ENCODE assay signal across 9 mouse cellular contexts in genomic region chr9:62847694-62848093, GRCm38 (mm10). TPM values are rescaled to one million over a fixed set of nuclear protein-coding genes. Genes with fewer than 3 reads are reported as not detected.
DNase-seq lines count a peak whose midpoint lies in the region; ATAC-seq and TF ChIP-seq lines count a peak whose summit lies in the region.
"Had no signal": no experiment of that assay in that cellular context is flagged by ENCODE, and none has a peak within 500 bp of the region (broad histone marks: within the 10 kb centered on the region; RNA-seq: fewer than 3 reads in every experiment).

No protein-coding gene starts in this region.

- peak; percentile 94 for TF ChIP-seq CTCF in G1E (IDR thresholded peaks at IDR 0.05; ENCODE audit: low read depth, low read length)
- peak; percentile 99 for TF ChIP-seq CTCF in forebrain, postnatal 0 days (IDR thresholded peaks at IDR 0.05; ENCODE audit: low read depth)

- H3K9me3 ChIP-seq in G1E (replicated peaks) = no peaks in the 10 kb centered on the region
- no peaks in the 10 kb centered on the region for H3K9me3 ChIP-seq in forebrain, postnatal 0 days (ENCODE audit: low read length)
- no peaks in the 10 kb centered on the region for H3K9me3 ChIP-seq in lung, embryonic 15.5 days
- H3K9me3 ChIP-seq: limb, embryonic 12.5 days had no signal

- H3K4me2 ChIP-seq in forebrain, postnatal 0 days (ENCODE audit: low read depth) = no peak overlapping the region
- H3K4me2 ChIP-seq in lung, embryonic 15.5 days = no peak overlapping the region
- H3K4me2 ChIP-seq: limb, embryonic 12.5 days had no signal

- no peak overlapping the region for H3K27ac ChIP-seq in forebrain, postnatal 0 days (ENCODE audit: low read depth, low read length)
- 0 out of 2 replicates have a peak overlapping the region, but pooled peaks have one; percentile 37 for H3K27ac ChIP-seq in lung, embryonic 15.5 days
- H3K27ac ChIP-seq: limb, embryonic 12.5 days had no signal

- peaks cover 93% of the 10 kb centered on the region for H3K36me3 ChIP-seq in G1E (replicated peaks)
- H3K36me3 ChIP-seq in forebrain, postnatal 0 days (ENCODE audit: insufficient read depth) = no peaks in the 10 kb centered on the region
- peaks cover 11% of the 10 kb centered on the region; the same call in 1 of the 2 replicates for H3K36me3 ChIP-seq in lung, embryonic 15.5 days

- H3K9ac ChIP-seq in forebrain, postnatal 0 days = no peak overlapping the region
- no peak overlapping the region for H3K9ac ChIP-seq in lung, embryonic 15.5 days
- H3K9ac ChIP-seq: limb, embryonic 12.5 days had no signal

- 0 out of 2 replicates have a peak, but pooled peaks have one; percentile 15 for ATAC-seq in G1E (ENCODE audit: extremely low read depth, insufficient number of reproducible peaks, low FRiP score, poor library complexity, severe bottlenecking)
- ATAC-seq in forebrain, postnatal 0 days = peak; percentile 80
- ATAC-seq in lung, embryonic 15.5 days (ENCODE audit: borderline replicate concordance, extremely low read depth, low FRiP score, low TSS enrichment) = peak; percentile 67; the same call in 1 of the 2 replicates

- no peaks in the 10 kb centered on the region for H3K27me3 ChIP-seq in G1E (ENCODE audit: insufficient read depth, low read length)
- H3K27me3 ChIP-seq in forebrain, postnatal 0 days (ENCODE audit: insufficient read depth, low read length) = no peaks in the 10 kb centered on the region
- H3K27me3 ChIP-seq in lung, embryonic 15.5 days = no peaks in the 10 kb centered on the region
- H3K27me3 ChIP-seq: limb, embryonic 12.5 days had no signal

- DNase-seq in G1E (ENCODE audit: low spot score) = peak; percentile 73
- DNase-seq in cerebellum, adult 11 months = peak; percentile 77
- peak; percentile 90 for DNase-seq in forebrain, postnatal 0 days
- DNase-seq in heart, postnatal 4 days = peak; percentile 95
- DNase-seq in layer of hippocampus, adult 8-10 months (ENCODE audit: low spot score in 2 of 2) = peak; percentile 74 to 91
- DNase-seq in ovary, postnatal 36 days (ENCODE audit: low spot score) = peak; percentile 81
- DNase-seq in thymus, postnatal 14 days = peak; percentile 90

- no peak overlapping the region for H3K4me3 ChIP-seq in G1E (ENCODE audit: low read depth, low read length)
- H3K4me3 ChIP-seq in forebrain, postnatal 0 days (ENCODE audit: low read depth, low read length) = no peak overlapping the region
- no peak overlapping the region for H3K4me3 ChIP-seq in lung, embryonic 15.5 days
- H3K4me3 ChIP-seq: limb, embryonic 12.5 days had no signal

- 2% methylated on average over 3 of the region's 3 CpGs for WGBS in forebrain, postnatal 0 days
- WGBS in lung, embryonic 15.5 days = 2% methylated on average over 3 of the region's 3 CpGs

- H3K4me1 ChIP-seq in G1E (ENCODE audit: insufficient read depth, low read depth, low read length) = peaks cover 28% of the 10 kb centered on the region
- H3K4me1 ChIP-seq in forebrain, postnatal 0 days (ENCODE audit: insufficient read depth) = no peaks in the 10 kb centered on the region
- peaks cover 13% of the 10 kb centered on the region for H3K4me1 ChIP-seq in lung, embryonic 15.5 days

RNA-seq across cellular contexts. Expression of gene Cln6, which starts 9.1 kb away (rescaled TPM):
- total RNA-seq in G1E (2014; fragmentation: Nextera tagmentation) (69.9 and 72.8 TPM in 2 replicates), G1E (2017) (32.5 and 34.9 TPM in 2 replicates)
- 31.7 and 37.0 TPM in 2 replicates for polyA plus RNA-seq in G1E (2012)
- 9.2 and 9.7 TPM in 2 replicates for total RNA-seq in forebrain, postnatal 0 days (2014; rRNA removed)
- polyA plus RNA-seq in forebrain, postnatal 0 days (2015; fragmentation: Nextera tagmentation; extraction: Ambion mirVana) = 5.6 and 6.8 TPM in 2 replicates
- total RNA-seq in heart, postnatal 4 days (2021) = 10 to 100 TPM; 25.1 to 31.4 TPM
- 10 to 100 TPM; 10.2 to 16.0 (median 14.8) TPM for total RNA-seq in layer of hippocampus, adult 8-10 months (2022)
- polyA plus RNA-seq in lung, embryonic 15.5 days (2015; fragmentation: Nextera tagmentation; extraction: Ambion mirVana) = 19.6 and 22.4 TPM in 2 replicates

RNA-seq across cellular contexts. Expression of gene Calml4, which starts 10.2 kb away (rescaled TPM):
- not detected in 2 replicates for total RNA-seq in G1E (2014; fragmentation: Nextera tagmentation)
- 0.11 TPM in 1 of 2 replicates, not detected in the other for total RNA-seq in G1E (2017)
- polyA plus RNA-seq in G1E (2012) = 0.15 TPM in 1 of 2 replicates, not detected in the other
- total RNA-seq in forebrain, postnatal 0 days (2014; rRNA removed) = 2.6 and 6.5 TPM in 2 replicates
- 13.0 and 13.5 TPM in 2 replicates for polyA plus RNA-seq in forebrain, postnatal 0 days (2015; fragmentation: Nextera tagmentation; extraction: Ambion mirVana)
- 1 to 10 TPM; 2.4 to 2.6 TPM for total RNA-seq in heart, postnatal 4 days (2021)
- total RNA-seq in layer of hippocampus, adult 8-10 months (2022) = 1 to 10 TPM; 1.2 to 3.0 (median 2.1) TPM
- 11.8 and 12.8 TPM in 2 replicates for polyA plus RNA-seq in lung, embryonic 15.5 days (2015; fragmentation: Nextera tagmentation; extraction: Ambion mirVana)

RNA-seq across cellular contexts. Expression of gene Fem1b, which starts 36.0 kb away (rescaled TPM):
- 94.4 and 102 TPM in 2 replicates for total RNA-seq in G1E (2014; fragmentation: Nextera tagmentation)
- total RNA-seq in G1E (2017) = 100 and 112 TPM in 2 replicates
- 16.3 and 17.3 TPM in 2 replicates for polyA plus RNA-seq in G1E (2012)
- total RNA-seq in forebrain, postnatal 0 days (2014; rRNA removed) = 150 and 191 TPM in 2 replicates
- 24.3 and 29.4 TPM in 2 replicates for polyA plus RNA-seq in forebrain, postnatal 0 days (2015; fragmentation: Nextera tagmentation; extraction: Ambion mirVana)
- 10 to 100 TPM; 40.3 to 41.6 TPM for total RNA-seq in heart, postnatal 4 days (2021)
- total RNA-seq in layer of hippocampus, adult 8-10 months (2022) = 10 to 100 TPM; 85.8 to 99.0 (median 90.4) TPM
- 20.8 and 21.7 TPM in 2 replicates for polyA plus RNA-seq in lung, embryonic 15.5 days (2015; fragmentation: Nextera tagmentation; extraction: Ambion mirVana)

Comparison
In these comparisons a context has a peak if more than half of its experiments do, and no peak if none do; other contexts are left out.
1. ATAC-seq: peak in every context shown above with its lines; median percentile 80 in forebrain, postnatal 0 days; 67 in lung, embryonic 15.5 days; 15 in G1E.